Mouse (Mus musculus) forebrain, embryonic 11.5 days (tissue): ENCODE measurements around the gene Iqch. TPM values are rescaled to one million over a fixed set of nuclear protein-coding genes. Genes with fewer than 3 reads are reported as not detected.

Experiments used
- ATAC-seq: fragments of 200-750 bp; cut with Nextera tagmentation; replicated peaks from 2 replicates; pipeline ENCODE4 v1.8.0; 2017; ENCODE audit warnings: moderate TSS enrichment; ENCODE audit not compliant: low FRiP score
- DNase-seq: peaks from one replicate; pipeline ENCODE4 v3.0.0-alpha.2; 2017; ENCODE audit warnings: low spot score
- H3K27ac ChIP-seq: fragments of 300-500 bp; sonication (generic); 2 replicates; pipeline ENCODE4 v1.5.1; 2014; ENCODE audit warnings: low read depth, low read length
- H3K27me3 ChIP-seq: fragments of 300-500 bp; sonication (generic); 2 replicates; pipeline ENCODE4 v1.6.1; 2014; ENCODE audit warnings: mild to moderate bottlenecking, low read length, mixed read lengths; ENCODE audit not compliant: control insufficient read depth, insufficient read depth
- H3K36me3 ChIP-seq: fragments of 300-500 bp; sonication (generic); 2 replicates; pipeline ENCODE4 v1.6.1; 2014; ENCODE audit warnings: mild to moderate bottlenecking, low read length, moderate library complexity, mixed read lengths; ENCODE audit not compliant: control insufficient read depth, insufficient read depth
- H3K4me1 ChIP-seq: fragments of 300-500 bp; sonication (generic); replicated peaks from 2 replicates; pipeline ENCODE4 v1.6.1; 2014; ENCODE audit warnings: low read length, mixed read lengths; ENCODE audit not compliant: control insufficient read depth, insufficient read depth
- H3K4me2 ChIP-seq: fragments of 300-500 bp; sonication (generic); 2 replicates; pipeline ENCODE4 v1.6.1; 2014; ENCODE audit warnings: low read depth, mild to moderate bottlenecking, low read length, moderate library complexity, mixed read lengths; ENCODE audit not compliant: severe bottlenecking
- H3K4me3 ChIP-seq: fragments of 300-500 bp; sonication (generic); 2 replicates; pipeline ENCODE4 v1.5.1; 2014; ENCODE audit warnings: low read depth, low read length
- H3K9ac ChIP-seq: fragments of 300-500 bp; sonication (generic); 2 replicates; pipeline ENCODE4 v1.6.1; 2014; ENCODE audit warnings: low read length
- H3K9me3 ChIP-seq: fragments of 300-500 bp; sonication (generic); 2 replicates; pipeline ENCODE4 v1.6.1; 2016; ENCODE audit warnings: low read length, mixed read lengths; ENCODE audit not compliant: control insufficient read depth
- WGBS: fragments of 180-500 bp; shearing (Covaris S2); extraction: QIAGEN DNeasy Blood & Tissue Kit; methylation state at CpG from one replicate; pipeline ENCODE4 v1.1.7; 2014; 5-methylcytosine and 5-hydroxymethylcytosine counted together
- polyA plus RNA-seq: library from polyadenylated mRNA; unstranded; fragments of >200 nt; fragmentation: Nextera tagmentation; extraction: Ambion mirVana; gene quantifications from 2 replicates; pipeline ENCODE4 v1.2.1, GENCODE M21; 2014

Gene Iqch
- polyA plus RNA-seq, 1 experiment from 2014 or later: 0.17 TPM

- no peaks in the 10 kb centered on the region for H3K4me1 ChIP-seq
- DNase-seq (no peak), ATAC-seq (no peak)
- no peak overlapping the region for H3K27ac ChIP-seq
- H3K36me3 ChIP-seq: no peaks in the 10 kb centered on the region
- H3K9ac ChIP-seq: no peak overlapping the region
- 94% methylated on average over 4 of the region's 4 CpGs for WGBS
- H3K4me2 ChIP-seq: no peak overlapping the region
- H3K4me3 ChIP-seq: no peak overlapping the region
- no peaks in the 10 kb centered on the region for H3K9me3 ChIP-seq
- peaks cover 8% of the 10 kb centered on the region for H3K27me3 ChIP-seq
Observed at GRCm38 (mm10) chr9:63511034-63511433, 91.3 kb downstream of the Iqch start.

- Histone ChIP-seq H3K4me3 (no peak overlapping the region), H3K36me3 (no peaks in the 10 kb centered on the region), H3K9me3 (no peaks in the 10 kb centered on the region), H3K4me1 (no peaks in the 10 kb centered on the region), H3K9ac (no peak overlapping the region), H3K27me3 (peaks cover 4% of the 10 kb centered on the region), H3K27ac (no peak overlapping the region), H3K4me2 (no peak overlapping the region)
- WGBS: 81% methylated on average over 8 of the region's 8 CpGs
- ATAC-seq (no peak), DNase-seq (no peak)
Observed at GRCm38 (mm10) chr9:63507110-63507509, 95.2 kb downstream of the Iqch start.

- 83% methylated on average over 2 of the region's 2 CpGs for WGBS
- H3K27ac ChIP-seq: no peak overlapping the region
- no peak overlapping the region for H3K4me2 ChIP-seq
- DNase-seq: no peak
- H3K9me3 ChIP-seq: no peaks in the 10 kb centered on the region
- H3K4me1 ChIP-seq: no peaks in the 10 kb centered on the region
- H3K9ac ChIP-seq: no peak overlapping the region
- no peaks in the 10 kb centered on the region; the same call in none of the 2 replicates for H3K27me3 ChIP-seq
- no peak overlapping the region for H3K4me3 ChIP-seq
- no peak for ATAC-seq
- H3K36me3 ChIP-seq: no peaks in the 10 kb centered on the region
Observed at GRCm38 (mm10) chr9:63503890-63504289, 98.4 kb downstream of the Iqch start.

GRCm38 (mm10) chr9:63501516-63501915 is 100.8 kb downstream of the Iqch start:
- H3K9me3 ChIP-seq: no peaks in the 10 kb centered on the region
- no peak for DNase-seq
- H3K4me2 ChIP-seq: no peak overlapping the region
- H3K9ac ChIP-seq: no peak overlapping the region
- no peak for ATAC-seq
- no peaks in the 10 kb centered on the region; the same call in 1 of the 2 replicates for H3K27me3 ChIP-seq
- H3K4me1 ChIP-seq: no peaks in the 10 kb centered on the region
- no peak overlapping the region for H3K27ac ChIP-seq
- WGBS: 86% methylated on average over 1 of the region's 1 CpGs
- H3K4me3 ChIP-seq: no peak overlapping the region
- H3K36me3 ChIP-seq: no peaks in the 10 kb centered on the region

GRCm38 (mm10) chr9:63499912-63500311 is 102.4 kb downstream of the Iqch start:
- no peaks in the 10 kb centered on the region for H3K9me3 ChIP-seq
- H3K36me3 ChIP-seq: no peaks in the 10 kb centered on the region
- no peak overlapping the region for H3K4me2 ChIP-seq
- H3K27ac ChIP-seq: no peak overlapping the region
- no peak overlapping the region for H3K4me3 ChIP-seq
- H3K27me3 ChIP-seq: peaks cover 2% of the 10 kb centered on the region; the same call in 1 of the 2 replicates
- no peak overlapping the region for H3K9ac ChIP-seq
- no peaks in the 10 kb centered on the region for H3K4me1 ChIP-seq
- DNase-seq (no peak), ATAC-seq (no peak)
- 84% methylated on average over 8 of the region's 8 CpGs for WGBS

- no peak overlapping the region for H3K4me3 ChIP-seq
- DNase-seq (no peak), ATAC-seq (no peak)
- no peak overlapping the region for H3K9ac ChIP-seq
- H3K27me3 ChIP-seq: peaks cover 23% of the 10 kb centered on the region
- H3K27ac ChIP-seq: no peak overlapping the region
- no peaks in the 10 kb centered on the region for H3K9me3 ChIP-seq
- H3K36me3 ChIP-seq: no peaks in the 10 kb centered on the region
- no peaks in the 10 kb centered on the region; the same call in 1 of the 2 replicates for H3K4me1 ChIP-seq
- H3K4me2 ChIP-seq: no peak overlapping the region
- 91% methylated on average over 2 of the region's 2 CpGs for WGBS
Observed at GRCm38 (mm10) chr9:63495786-63496185, 106.5 kb downstream of the Iqch start.

GRCm38 (mm10) chr9:63493746-63494145 is 108.5 kb downstream of the Iqch start:
- no peaks in the 10 kb centered on the region for H3K9me3 ChIP-seq
- no peak overlapping the region for H3K4me3 ChIP-seq
- H3K27ac ChIP-seq: no peak overlapping the region
- DNase-seq: no peak
- 90% methylated on average over 4 of the region's 4 CpGs for WGBS
- no peak overlapping the region for H3K4me2 ChIP-seq
- H3K4me1 ChIP-seq: peaks cover 10% of the 10 kb centered on the region; the same call in 1 of the 2 replicates
- H3K9ac ChIP-seq: no peak overlapping the region
- peaks cover 26% of the 10 kb centered on the region for H3K27me3 ChIP-seq
- no peaks in the 10 kb centered on the region for H3K36me3 ChIP-seq
- no peak for ATAC-seq

GRCm38 (mm10) chr9:63492291-63492690 is 110.0 kb downstream of the Iqch start:
- Histone ChIP-seq H3K9me3 (no peaks in the 10 kb centered on the region), H3K27ac (no peak overlapping the region), H3K9ac (no peak overlapping the region), H3K27me3 (peaks cover 31% of the 10 kb centered on the region), H3K4me2 (no peak overlapping the region), H3K4me3 (no peak overlapping the region), H3K4me1 (peaks cover 10% of the 10 kb centered on the region; the same call in 1 of the 2 replicates), H3K36me3 (no peaks in the 10 kb centered on the region)
- 33% methylated on average over 9 of the region's 9 CpGs for WGBS
- DNase-seq (peak; percentile 53), ATAC-seq (no peak)

- Histone ChIP-seq H3K27me3 (peaks cover 31% of the 10 kb centered on the region), H3K27ac (no peak overlapping the region), H3K4me3 (no peak overlapping the region), H3K9me3 (no peaks in the 10 kb centered on the region), H3K36me3 (no peaks in the 10 kb centered on the region), H3K9ac (no peak overlapping the region), H3K4me1 (peaks cover 10% of the 10 kb centered on the region; the same call in 1 of the 2 replicates), H3K4me2 (no peak overlapping the region)
- WGBS: 38% methylated on average over 12 of the region's 12 CpGs
- ATAC-seq: peak; percentile 65; the same call in 1 of the 2 replicates
- DNase-seq: peak; percentile 58
Observed at GRCm38 (mm10) chr9:63490521-63491307, 111.6 kb downstream of the Iqch start.
